Mouse (Mus musculus) myocyte (in vitro differentiated cells): ENCODE results near the gene Dpyd.

Source experiments
- POLR2A ChIP-seq: IDR thresholded peaks from one replicate; pipeline ENCODE4 v1.6.1; 2011; ENCODE audit warnings: low read depth, mild to moderate bottlenecking, control low read depth, moderate library complexity; ENCODE audit not compliant: insufficient read length
- USF1 ChIP-seq: IDR thresholded peaks from one replicate; pipeline ENCODE4 v1.6.1; 2011; ENCODE audit warnings: low read depth, mild to moderate bottlenecking, control low read depth, moderate library complexity

DNA sequence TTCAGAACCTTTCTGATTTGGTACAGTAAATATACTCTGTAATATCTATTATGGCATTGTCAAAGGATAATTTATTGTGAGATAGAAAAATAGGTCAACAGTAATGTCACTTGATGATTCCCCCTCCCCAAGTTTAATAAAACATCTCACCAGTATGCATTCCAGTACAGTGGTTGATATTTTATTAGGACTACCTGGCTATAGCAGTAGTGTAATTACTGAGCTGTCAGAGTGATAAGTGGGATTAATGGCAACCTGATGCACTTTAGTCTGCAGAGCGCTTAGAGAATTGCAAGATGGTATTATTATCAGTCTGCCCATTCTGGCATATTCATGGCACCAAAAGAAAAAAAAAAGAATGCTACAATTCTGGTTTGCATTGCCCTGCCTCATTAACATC lies 194.2 kb downstream of the Dpyd start:
- TF ChIP-seq POLR2A: no peak
- TF ChIP-seq USF1: no peak
